Mouse (Mus musculus) megakaryocyte progenitor cell, adult 5-6 weeks (primary cell): ENCODE data around the gene Ago1. TPM values are rescaled to one million over a fixed set of nuclear protein-coding genes. Genes with fewer than 3 reads are reported as not detected.

Experiments used
- ATAC-seq: replicated peaks from 2 replicates; pipeline ENCODE4 v1.8.0; 2016; ENCODE audit warnings: mild to moderate bottlenecking, moderate TSS enrichment, inconsistent platforms; ENCODE audit not compliant: poor library complexity
- total RNA-seq, 2 experiments: library from RNA; stranded (forward) in 1 of 2; stranded (reverse) in 1 of 2; fragments of 157-497, 149-512 nt in 1 of 2; fragments of 200-1000 nt in 1 of 2; gene quantifications; 2 replicates each; pipeline versions ENCODE4 v1.2.3 to v1.2.4; 2015 to 2017

The Ago1 gene
- total RNA-seq, 2 experiments from 2014 or later, result 19.6 to 20.4 TPM

- no peak for ATAC-seq
These were observed 44.5 kb downstream of the Ago1 start for GRCm38 (mm10) chr4:126423866-126424265.

- no peak for ATAC-seq
These were observed 52.7 kb downstream of the Ago1 start for GRCm38 (mm10) chr4:126415707-126416106.

GRCm38 (mm10) chr4:126412526-126412925 lies 55.9 kb downstream of the Ago1 start:
- no peak for ATAC-seq

Other genes with a start within 250 kb of the Ago1 start
- 18.8 and 21.1 TPM in 2 replicates for gene Map7d1, start 212.2 kb downstream of the Ago1 start, total RNA-seq (2015)
- gene Map7d1, start 212.2 kb downstream of the Ago1 start, total RNA-seq (2017), result 35.8 and 39.6 TPM in 2 replicates
- 33.5 and 38.5 TPM in 2 replicates for gene Trappc3, start 206.3 kb downstream of the Ago1 start, total RNA-seq (2015)
- 54.6 and 61.8 TPM in 2 replicates for gene Trappc3, start 206.3 kb downstream of the Ago1 start, total RNA-seq (2017)
- not detected in 2 replicates for gene Col8a2, start 181.8 kb downstream of the Ago1 start, total RNA-seq (2015)
- gene Col8a2, start 181.8 kb downstream of the Ago1 start, total RNA-seq (2017), result not detected in 2 replicates
- 6.6 and 9.3 TPM in 2 replicates for gene Adprhl2, start 146.9 kb downstream of the Ago1 start, total RNA-seq (2015)
- 27.9 and 34.4 TPM in 2 replicates for gene Adprhl2, start 146.9 kb downstream of the Ago1 start, total RNA-seq (2017)
- not detected in 2 replicates for gene Tekt2, start 142.9 kb downstream of the Ago1 start, total RNA-seq (2015)
- gene Tekt2, start 142.9 kb downstream of the Ago1 start, total RNA-seq (2017), result not detected in 2 replicates
- 6.3 and 11.3 TPM in 2 replicates for gene Ago3, start 39.0 kb downstream of the Ago1 start, total RNA-seq (2015)
- 3.0 and 9.2 TPM in 2 replicates for gene Ago3, start 39.0 kb downstream of the Ago1 start, total RNA-seq (2017)
- gene Ago4, start 64.9 kb upstream of the Ago1 start, total RNA-seq (2015), result 2.0 and 2.1 TPM in 2 replicates
- gene Ago4, start 64.9 kb upstream of the Ago1 start, total RNA-seq (2017), result 3.2 and 4.9 TPM in 2 replicates
- gene Clspn, start 88.4 kb upstream of the Ago1 start, total RNA-seq (2015), result 32.5 and 33.7 TPM in 2 replicates
- gene Clspn, start 88.4 kb upstream of the Ago1 start, total RNA-seq (2017), result 66.8 and 106 TPM in 2 replicates
- 1.3 and 1.7 TPM in 2 replicates for gene 5730409E04Rik, start 141.2 kb upstream of the Ago1 start, total RNA-seq (2015)
- gene 5730409E04Rik, start 141.2 kb upstream of the Ago1 start, total RNA-seq (2017), result 2.2 and 2.3 TPM in 2 replicates
- gene Psmb2, start 209.0 kb upstream of the Ago1 start, total RNA-seq (2015), result 240 and 298 TPM in 2 replicates
- 112 and 159 TPM in 2 replicates for gene Psmb2, start 209.0 kb upstream of the Ago1 start, total RNA-seq (2017)